Mouse (Mus musculus) midbrain, postnatal 0 days (tissue): Measurements from ENCODE around the gene Palld. TPM values are rescaled to one million over a fixed set of nuclear protein-coding genes. Genes with fewer than 3 reads are reported as not detected.

Experiments used
- ATAC-seq: fragments of 200-750 bp; cut with Nextera tagmentation; 2 replicates; pipeline ENCODE4 v1.8.0; 2017; ENCODE audit warnings: moderate number of reproducible peaks, mild to moderate bottlenecking, moderate TSS enrichment, moderate library complexity; ENCODE audit not compliant: low FRiP score
- DNase-seq: peaks from one replicate; pipeline ENCODE4 v3.0.0-alpha.2; 2015; ENCODE audit warnings: low spot score
- H3K27ac ChIP-seq: fragments of 300-500 bp; sonication (generic); 2 replicates; pipeline ENCODE4 v1.5.1; 2014; ENCODE audit warnings: low read depth, mild to moderate bottlenecking, low read length, mixed read lengths
- H3K27me3 ChIP-seq: fragments of 300-500 bp; sonication (generic); 2 replicates; pipeline ENCODE4 v1.6.1; 2014; ENCODE audit warnings: low read length, control low read depth, mixed read lengths; ENCODE audit not compliant: insufficient read depth
- H3K36me3 ChIP-seq: fragments of 300-500 bp; sonication (generic); 2 replicates; pipeline ENCODE4 v1.6.1; 2014; ENCODE audit warnings: low read length, control low read depth, mixed read lengths; ENCODE audit not compliant: insufficient read depth
- H3K4me1 ChIP-seq: fragments of 300-500 bp; sonication (generic); 2 replicates; pipeline ENCODE4 v1.6.1; 2014; ENCODE audit warnings: mild to moderate bottlenecking, control low read depth, antibody characterized with exemption, low read length, mixed read lengths; ENCODE audit not compliant: insufficient read depth
- H3K4me2 ChIP-seq: fragments of 300-500 bp; sonication (generic); 2 replicates; pipeline ENCODE4 v1.6.1; 2014; ENCODE audit warnings: low read depth, mild to moderate bottlenecking, low read length, mixed read lengths; ENCODE audit not compliant: poor library complexity, severe bottlenecking
- H3K4me3 ChIP-seq: fragments of 300-500 bp; sonication (generic); 2 replicates; pipeline ENCODE4 v1.5.1; 2014; ENCODE audit warnings: low read depth, mild to moderate bottlenecking, low read length, moderate library complexity
- H3K9ac ChIP-seq: fragments of 300-500 bp; sonication (generic); replicated peaks from 2 replicates; pipeline ENCODE4 v1.6.1; 2014; ENCODE audit warnings: mild to moderate bottlenecking, low read length, moderate library complexity, mixed read lengths; ENCODE audit not compliant: poor library complexity, severe bottlenecking
- H3K9me3 ChIP-seq: fragments of 300-500 bp; sonication (generic); 2 replicates; pipeline ENCODE4 v1.6.1; 2016; ENCODE audit warnings: low read length, control low read depth
- CTCF ChIP-seq: IDR thresholded peaks from 2 replicates; pipeline ENCODE4 v1.5.1; 2016; ENCODE audit warnings: antibody characterized with exemption, mild to moderate bottlenecking
- WGBS: fragments of 180-500 bp; shearing (Covaris S2); extraction: QIAGEN DNeasy Blood & Tissue Kit; methylation state at CpG from one replicate; pipeline ENCODE4 v1.1.7; 2014; 5-methylcytosine and 5-hydroxymethylcytosine counted together
- polyA plus RNA-seq: library from polyadenylated mRNA; unstranded; fragments of >200 nt; fragmentation: Nextera tagmentation; extraction: Ambion mirVana; gene quantifications from 2 replicates; pipeline ENCODE4 v1.2.1, GENCODE M21; 2015
- total RNA-seq: library from RNA; depleted of rRNA; stranded (reverse); fragments of >200 nt; gene quantifications from 2 replicates; pipeline ENCODE4 v1.2.3, GENCODE M21; 2014

The Palld gene
- total and polyA plus RNA-seq, 2 experiments from 2014 or later: 3.9 to 10.8 TPM

GRCm38 (mm10) chr8:61687071-61687470 lies 215.4 kb downstream of the Palld start:
- Histone ChIP-seq H3K36me3 (no peaks in the 10 kb centered on the region), H3K4me1 (no peaks in the 10 kb centered on the region), H3K27ac (no peak overlapping the region), H3K9me3 (no peaks in the 10 kb centered on the region), H3K4me2 (no peak overlapping the region), H3K27me3 (no peaks in the 10 kb centered on the region), H3K9ac (no peak overlapping the region), H3K4me3 (no peak overlapping the region)
- WGBS: 89% methylated on average over 4 of the region's 4 CpGs
- ATAC-seq: no peak; the same call in 1 of the 2 replicates
- no peak for DNase-seq
- no peak for TF ChIP-seq CTCF

GRCm38 (mm10) chr8:61686340-61686739 lies 216.2 kb downstream of the Palld start:
- DNase-seq: peak; percentile 43
- ATAC-seq: no peak
- H3K27me3 ChIP-seq: no peaks in the 10 kb centered on the region
- H3K27ac ChIP-seq: no peak overlapping the region
- no peak overlapping the region for H3K9ac ChIP-seq
- H3K4me1 ChIP-seq: no peaks in the 10 kb centered on the region
- H3K4me2 ChIP-seq: no peak overlapping the region
- no peaks in the 10 kb centered on the region for H3K36me3 ChIP-seq
- H3K9me3 ChIP-seq: no peaks in the 10 kb centered on the region
- peak; percentile 66 for TF ChIP-seq CTCF
- H3K4me3 ChIP-seq: no peak overlapping the region

DNA sequence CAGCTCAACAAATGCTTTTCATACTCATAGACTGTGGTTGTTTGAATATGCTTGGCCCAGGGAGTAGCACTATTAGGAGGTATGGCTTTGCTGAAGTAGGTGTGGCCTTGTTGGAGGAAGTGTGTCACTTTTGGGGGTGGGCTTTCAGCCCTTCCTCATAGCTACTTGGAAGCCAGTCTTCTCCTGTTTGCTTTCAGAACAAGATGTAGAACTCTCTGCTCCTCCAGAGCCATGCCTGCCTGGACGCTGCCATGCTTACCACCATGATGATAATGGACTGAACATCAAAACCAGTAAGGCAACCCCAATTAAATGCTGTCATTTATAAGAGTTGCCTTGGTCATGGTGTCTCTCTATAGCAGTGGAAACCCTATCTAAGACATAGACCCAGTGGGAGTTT lies 217.2 kb downstream of the Palld start:
- Histone ChIP-seq H3K4me2 (no peak overlapping the region), H3K9me3 (no peaks in the 10 kb centered on the region), H3K27ac (no peak overlapping the region), H3K4me1 (no peaks in the 10 kb centered on the region), H3K9ac (no peak overlapping the region), H3K27me3 (no peaks in the 10 kb centered on the region), H3K36me3 (no peaks in the 10 kb centered on the region), H3K4me3 (no peak overlapping the region)
- DNase-seq (no peak), ATAC-seq (no peak)
- WGBS: 97% methylated on average over 1 of the region's 1 CpGs
- no peak for TF ChIP-seq CTCF

DNA sequence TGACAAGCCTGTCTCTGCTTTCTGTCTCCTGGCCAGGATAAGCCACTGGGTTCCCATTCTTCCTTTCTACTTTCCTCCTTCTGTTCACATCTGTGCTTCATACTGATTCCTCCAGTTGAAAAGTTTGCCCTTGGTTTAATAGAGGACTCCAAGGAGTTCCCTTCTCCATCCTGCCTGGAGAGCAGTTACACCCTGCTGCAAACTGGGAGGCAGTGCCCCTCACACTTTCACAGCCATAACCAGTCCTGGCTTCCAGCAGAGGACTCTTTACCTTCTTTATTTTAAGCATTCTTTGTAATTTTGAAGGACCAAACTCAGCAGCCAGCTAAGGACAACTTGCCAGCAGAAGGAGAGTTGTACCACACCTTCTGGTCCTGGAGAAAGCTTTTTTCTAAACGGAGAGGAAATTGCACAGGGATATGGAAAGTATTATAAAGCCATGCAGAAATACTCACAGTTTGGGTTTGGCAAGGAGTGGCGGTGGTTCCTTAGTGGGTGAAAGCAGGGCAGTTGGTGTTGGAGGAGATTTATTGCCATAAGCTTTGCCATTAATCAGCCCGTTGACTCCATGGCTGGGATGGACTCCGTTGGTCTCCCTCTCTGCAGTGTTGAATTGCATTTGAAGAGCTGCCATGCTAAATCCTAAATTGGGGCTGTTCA lies 218.1 kb downstream of the Palld start:
- no peak overlapping the region for H3K4me2 ChIP-seq
- H3K27ac ChIP-seq: no peak overlapping the region
- WGBS: 93% methylated on average over 4 of the region's 4 CpGs

GRCm38 (mm10) chr8:61682902-61683301 lies 219.6 kb downstream of the Palld start:
- no peak overlapping the region for H3K4me3 ChIP-seq
- ATAC-seq (no peak), DNase-seq (no peak)
- 90% methylated on average over 2 of the region's 2 CpGs for WGBS
- no peak overlapping the region for H3K9ac ChIP-seq
- no peaks in the 10 kb centered on the region for H3K36me3 ChIP-seq
- no peak for TF ChIP-seq CTCF
- H3K4me2 ChIP-seq: no peak overlapping the region
- H3K27ac ChIP-seq: no peak overlapping the region
- no peaks in the 10 kb centered on the region for H3K4me1 ChIP-seq
- H3K9me3 ChIP-seq: no peaks in the 10 kb centered on the region
- H3K27me3 ChIP-seq: no peaks in the 10 kb centered on the region

More for the DNA sequence above, 218.1 kb downstream of the Palld start:
- ATAC-seq: no peak
- Histone ChIP-seq H3K36me3 (no peaks in the 10 kb centered on the region), H3K9ac (no peak overlapping the region), H3K4me1 (no peaks in the 10 kb centered on the region), H3K27me3 (no peaks in the 10 kb centered on the region), H3K9me3 (no peaks in the 10 kb centered on the region), H3K4me3 (no peak overlapping the region)
- no peak for TF ChIP-seq CTCF
- no peak for DNase-seq

DNA sequence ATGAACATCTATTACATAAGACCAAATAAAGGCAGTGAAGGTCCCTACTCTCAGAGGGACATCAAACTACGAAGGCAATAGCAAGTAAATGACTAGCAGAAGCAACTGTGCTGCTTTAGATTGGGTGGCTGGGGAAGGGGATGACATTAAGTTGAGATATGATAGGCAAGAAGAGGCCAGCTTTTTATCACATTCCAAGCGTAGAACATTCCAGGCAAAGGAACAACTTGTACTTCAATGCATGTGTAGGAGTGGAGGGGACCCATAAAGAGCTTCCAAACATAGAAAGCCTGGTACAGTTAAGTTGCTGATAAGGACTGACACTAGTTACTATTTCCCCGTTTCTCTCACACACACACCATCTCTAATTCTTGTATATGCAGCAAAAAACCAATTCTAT lies 221.3 kb downstream of the Palld start:
- whole genome bisulfite sequencing: 95% methylated on average over 3 of the region's 3 CpGs
- no peak for ATAC-seq

More for the DNA sequence above, 221.3 kb downstream of the Palld start:
- Histone ChIP-seq H3K9ac (no peak overlapping the region), H3K36me3 (no peaks in the 10 kb centered on the region), H3K27ac (no peak overlapping the region), H3K27me3 (no peaks in the 10 kb centered on the region), H3K9me3 (no peaks in the 10 kb centered on the region), H3K4me2 (no peak overlapping the region), H3K4me3 (no peak overlapping the region), H3K4me1 (no peaks in the 10 kb centered on the region)
- TF ChIP-seq CTCF: no peak
- DNase-seq: no peak
